Mouse (Mus musculus): Measurements from ENCODE around the gene Arpc1b. TPM values are rescaled to one million over a fixed set of nuclear protein-coding genes. Genes with fewer than 3 reads are reported as not detected.

Gene Arpc1b
- total and polyA plus RNA-seq, 3 experiments = 212 to 491 (median 236) TPM

DNA sequence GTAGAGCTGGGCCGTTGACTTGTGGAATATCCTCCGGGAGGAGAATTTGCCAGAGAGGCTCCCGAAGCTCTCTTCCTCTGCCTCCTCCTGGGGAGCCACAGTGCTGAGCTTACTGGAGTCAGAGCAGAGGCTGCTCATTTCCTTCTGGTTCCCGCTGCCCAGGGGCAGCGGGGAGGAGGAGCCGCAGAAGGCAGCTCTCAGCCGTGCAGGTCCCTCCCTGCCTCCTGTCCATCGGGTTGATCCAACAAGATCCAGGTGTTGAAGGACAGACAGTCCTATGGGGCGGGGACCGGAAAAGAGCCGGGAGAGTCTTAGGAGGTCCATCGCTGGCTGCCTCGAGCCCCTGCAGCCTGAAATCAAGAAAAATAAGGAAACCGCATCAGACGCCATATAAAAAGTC lies 51.2 kb downstream of the Arpc1b start:
- no peak for DNase-seq

DNA sequence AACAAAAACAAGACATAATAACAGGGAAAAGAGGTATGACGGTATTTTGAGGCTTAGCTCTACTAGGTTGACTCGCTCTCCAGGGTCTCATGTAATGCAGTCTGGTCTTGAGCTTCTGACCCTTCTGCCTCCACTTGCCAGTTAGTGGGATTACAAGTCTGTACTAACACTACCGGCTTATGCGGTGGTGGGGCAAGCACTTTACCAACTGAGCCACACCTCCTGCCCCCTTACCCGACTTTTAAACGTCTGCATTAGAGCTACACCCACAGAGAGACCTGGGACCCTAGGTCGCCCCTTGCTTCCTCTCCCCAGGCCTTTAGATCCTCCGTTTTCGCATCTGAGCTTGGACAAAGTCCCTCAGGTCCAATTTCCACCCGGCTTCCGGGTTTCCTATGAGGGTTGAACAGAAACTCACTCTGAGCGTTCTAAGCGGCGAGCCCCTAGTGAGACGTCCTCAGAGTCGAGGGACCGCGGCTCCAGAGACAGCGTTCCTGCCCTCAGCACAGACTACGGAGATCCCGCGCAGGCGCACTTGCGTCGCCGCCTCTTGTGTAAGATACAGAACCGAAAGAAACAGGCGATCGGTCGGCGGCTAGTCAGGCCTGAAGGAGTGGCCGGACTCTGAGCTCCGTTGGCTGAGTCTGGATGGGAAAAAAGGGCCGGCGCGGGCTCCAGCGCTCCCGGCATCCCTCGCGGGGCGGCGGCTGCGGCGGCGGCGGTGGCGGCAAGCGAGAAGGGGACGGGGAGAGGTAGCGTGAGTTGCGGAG lies 52.7 kb downstream of the Arpc1b start, which contains the start of the genes Ptcd1 and Cpsf4:
Ptcd1 (minus strand) TSS at position 573 of the 770 bp plus-strand sequence.
Cpsf4 (plus strand) TSS at position 678 of the 770 bp plus-strand sequence.
- DNase-seq = peak; percentile 99

- DNase-seq = no peak
Measured at GRCm38 (mm10) chr5:145167306-145167661, 53.3 kb downstream of the Arpc1b start.

- no peak for DNase-seq
Measured at GRCm38 (mm10) chr5:145178461-145178980, 64.5 kb downstream of the Arpc1b start.

Other genes with a start within 250 kb of the Arpc1b start
- 10 to 100 TPM; 19.5 to 21.6 TPM for gene Smurf1, start 148.4 kb upstream of the Arpc1b start, total RNA-seq (2021)
- gene Smurf1, start 148.4 kb upstream of the Arpc1b start, polyA plus RNA-seq (2012; rRNA removed) = 18.6 and 20.7 TPM in 2 replicates
- not detected for gene Gm4871, start 81.5 kb upstream of the Arpc1b start, total RNA-seq (2021)
- gene Gm4871, start 81.5 kb upstream of the Arpc1b start, polyA plus RNA-seq (2012; rRNA removed) = not detected in 2 replicates
- not detected for gene 1700018F24Rik, start 71.2 kb upstream of the Arpc1b start, total RNA-seq (2021)
- gene 1700018F24Rik, start 71.2 kb upstream of the Arpc1b start, polyA plus RNA-seq (2012; rRNA removed) = not detected in 2 replicates
- 100 to 1,000 TPM; 111 to 129 TPM for gene Arpc1a, start 30.4 kb upstream of the Arpc1b start, total RNA-seq (2021)
- gene Arpc1a, start 30.4 kb upstream of the Arpc1b start, polyA plus RNA-seq (2012; rRNA removed) = 70.9 and 78.6 TPM in 2 replicates
- gene Kpna7, start 30.2 kb upstream of the Arpc1b start, total RNA-seq (2021) = not detected
- gene Kpna7, start 30.2 kb upstream of the Arpc1b start, polyA plus RNA-seq (2012; rRNA removed) = not detected in 2 replicates
- gene Pdap1, start 26.0 kb downstream of the Arpc1b start, total RNA-seq (2021) = 10 to 100 TPM; 86.5 to 87.6 TPM
- gene Pdap1, start 26.0 kb downstream of the Arpc1b start, polyA plus RNA-seq (2012; rRNA removed) = 29.6 and 33.6 TPM in 2 replicates
- gene Bud31, start 26.1 kb downstream of the Arpc1b start, total RNA-seq (2021) = 100 to 1,000 TPM; 103 to 113 TPM
- gene Bud31, start 26.1 kb downstream of the Arpc1b start, polyA plus RNA-seq (2012; rRNA removed) = 26.2 and 27.3 TPM in 2 replicates
- 10 to 100 TPM; 24.4 to 25.8 TPM for gene Ptcd1, start 52.9 kb downstream of the Arpc1b start, total RNA-seq (2021)
- 18.9 and 23.8 TPM in 2 replicates for gene Ptcd1, start 52.9 kb downstream of the Arpc1b start, polyA plus RNA-seq (2012; rRNA removed)
- gene Cpsf4, start 53.0 kb downstream of the Arpc1b start, total RNA-seq (2021) = 10 to 100 TPM; 19.8 to 20.1 TPM
- gene Cpsf4, start 53.0 kb downstream of the Arpc1b start, polyA plus RNA-seq (2012; rRNA removed) = 15.2 and 16.8 TPM in 2 replicates
- 100 to 1,000 TPM; 500 to 593 TPM for gene Atp5j2, start 77.8 kb downstream of the Arpc1b start, total RNA-seq (2021)
- 43.5 and 53.7 TPM in 2 replicates for gene Atp5j2, start 77.8 kb downstream of the Arpc1b start, polyA plus RNA-seq (2012; rRNA removed)
- 1 to 10 TPM; 8.4 to 9.2 TPM for gene Zkscan14, start 87.7 kb downstream of the Arpc1b start, total RNA-seq (2021)
- 1.1 and 1.2 TPM in 2 replicates for gene Zkscan14, start 87.7 kb downstream of the Arpc1b start, polyA plus RNA-seq (2012; rRNA removed)
- gene Zkscan5, start 90.3 kb downstream of the Arpc1b start, total RNA-seq (2021) = 10 to 100 TPM; 11.2 to 13.5 TPM
- gene Zkscan5, start 90.3 kb downstream of the Arpc1b start, polyA plus RNA-seq (2012; rRNA removed) = 3.2 and 3.6 TPM in 2 replicates
- gene Zfp655, start 117.5 kb downstream of the Arpc1b start, total RNA-seq (2021) = 10 to 100 TPM; 47.0 to 56.5 TPM
- 9.8 and 10.9 TPM in 2 replicates for gene Zfp655, start 117.5 kb downstream of the Arpc1b start, polyA plus RNA-seq (2012; rRNA removed)
- 10 to 100 TPM; 11.5 to 17.7 TPM for gene Zscan25, start 166.3 kb downstream of the Arpc1b start, total RNA-seq (2021)
- gene Zscan25, start 166.3 kb downstream of the Arpc1b start, polyA plus RNA-seq (2012; rRNA removed) = 13.8 and 16.3 TPM in 2 replicates
- not detected for gene Cyp3a57, start 231.1 kb downstream of the Arpc1b start, total RNA-seq (2021)
- gene Cyp3a57, start 231.1 kb downstream of the Arpc1b start, polyA plus RNA-seq (2012; rRNA removed) = not detected in 2 replicates